Mouse (Mus musculus) neural tube, embryonic 11.5 days (tissue): ENCODE results near the gene Npy4r. TPM values are rescaled to one million over a fixed set of nuclear protein-coding genes. Genes with fewer than 3 reads are reported as not detected.

Experiments
- ATAC-seq: fragments of 200-750 bp; cut with Nextera tagmentation; 2 replicates; pipeline ENCODE4 v1.8.0; 2017; ENCODE audit warnings: moderate number of reproducible peaks, mild to moderate bottlenecking, moderate TSS enrichment, moderate library complexity; ENCODE audit not compliant: insufficient read depth, low FRiP score, low TSS enrichment
- DNase-seq: peaks from one replicate; pipeline ENCODE4 v3.0.0-alpha.2; 2015; ENCODE audit warnings: low spot score
- H3K27ac ChIP-seq: fragments of 300-500 bp; sonication (generic); 2 replicates; pipeline ENCODE4 v1.5.1; 2014; ENCODE audit warnings: low read depth, mild to moderate bottlenecking, low read length
- H3K27me3 ChIP-seq: fragments of 300-500 bp; sonication (generic); 2 replicates; pipeline ENCODE4 v1.6.1; 2014; ENCODE audit warnings: mild to moderate bottlenecking, low read length, mixed read lengths; ENCODE audit not compliant: control insufficient read depth, insufficient read depth
- H3K36me3 ChIP-seq: fragments of 300-500 bp; sonication (generic); 2 replicates; pipeline ENCODE4 v1.6.1; 2014; ENCODE audit warnings: mild to moderate bottlenecking, low read length, moderate library complexity, mixed read lengths; ENCODE audit not compliant: control insufficient read depth, insufficient read depth
- H3K4me1 ChIP-seq: fragments of 300-500 bp; sonication (generic); 2 replicates; pipeline ENCODE4 v1.6.1; 2014; ENCODE audit warnings: low read length, mixed read lengths; ENCODE audit not compliant: control insufficient read depth, insufficient read depth
- H3K4me2 ChIP-seq: fragments of 300-500 bp; sonication (generic); 2 replicates; pipeline ENCODE4 v1.6.1; 2014; ENCODE audit warnings: low read depth, mild to moderate bottlenecking, moderate library complexity
- H3K4me3 ChIP-seq: fragments of 300-500 bp; sonication (generic); 2 replicates; pipeline ENCODE4 v1.5.1; 2014; ENCODE audit warnings: low read depth, low read length
- H3K9ac ChIP-seq: fragments of 300-500 bp; sonication (generic); 2 replicates; pipeline ENCODE4 v1.6.1; 2014; ENCODE audit warnings: mild to moderate bottlenecking, low read length
- H3K9me3 ChIP-seq: fragments of 300-500 bp; sonication (generic); 2 replicates; pipeline ENCODE4 v1.6.1; 2016; ENCODE audit warnings: low read length; ENCODE audit not compliant: control insufficient read depth
- WGBS: fragments of 180-500 bp; shearing (Covaris S2); extraction: QIAGEN DNeasy Blood & Tissue Kit; methylation state at CpG from one replicate; pipeline ENCODE4 v1.1.7; 2014; 5-methylcytosine and 5-hydroxymethylcytosine counted together
- polyA plus RNA-seq: library from polyadenylated mRNA; unstranded; fragments of >200 nt; fragmentation: Nextera tagmentation; extraction: Ambion mirVana; gene quantifications from 2 replicates; pipeline ENCODE4 v1.2.1, GENCODE M21; 2014

Npy4r gene
- polyA plus RNA-seq, 1 experiment from 2014 or later = not detected

- Histone ChIP-seq H3K9ac (no peak overlapping the region), H3K36me3 (no peaks in the 10 kb centered on the region), H3K4me1 (no peaks in the 10 kb centered on the region), H3K4me2 (no peak overlapping the region), H3K4me3 (no peak overlapping the region), H3K9me3 (no peaks in the 10 kb centered on the region), H3K27ac (no peak overlapping the region), H3K27me3 (no peaks in the 10 kb centered on the region)
- 81% methylated on average over 3 of the region's 3 CpGs for WGBS
- DNase-seq = no peak
- ATAC-seq = no peak
These were observed 48.4 kb downstream of the Npy4r start for GRCm38 (mm10) chr14:34103855-34104254.

GRCm38 (mm10) chr14:34102601-34103000, 49.7 kb downstream of the Npy4r start, which contains the start of gene A630023A22Rik:
Gene A630023A22Rik (minus strand): TSS chr14:34102754.
- no peaks in the 10 kb centered on the region for H3K27me3 ChIP-seq
- no peak for DNase-seq

GRCm38 (mm10) chr14:34096161-34096560, 56.1 kb downstream of the Npy4r start:
- Histone ChIP-seq H3K4me3 (no peak overlapping the region), H3K36me3 (no peaks in the 10 kb centered on the region), H3K4me1 (no peaks in the 10 kb centered on the region), H3K9ac (no peak overlapping the region), H3K27me3 (no peaks in the 10 kb centered on the region), H3K27ac (no peak overlapping the region), H3K9me3 (no peaks in the 10 kb centered on the region), H3K4me2 (no peak overlapping the region)
- DNase-seq (no peak), ATAC-seq (no peak)
- WGBS = 89% methylated on average over 5 of the region's 5 CpGs

More at GRCm38 (mm10) chr14:34102601-34103000, 49.7 kb downstream of the Npy4r start, which contains the start of gene A630023A22Rik:
- no peaks in the 10 kb centered on the region for H3K36me3 ChIP-seq
- no peak within 1 kb of the TSS for H3K9ac ChIP-seq
- no peaks in the 10 kb centered on the region for H3K9me3 ChIP-seq
- no peak for ATAC-seq
- no peak within 1 kb of the TSS for H3K4me3 ChIP-seq
- H3K27ac ChIP-seq = no peak within 1 kb of the TSS
- H3K4me2 ChIP-seq = no peak within 1 kb of the TSS
- H3K4me1 ChIP-seq = no peaks in the 10 kb centered on the region
- 80% methylated on average over 5 of the region's 5 CpGs for WGBS

Other genes with a start within 250 kb of the Npy4r start
- gene Gdf10, start 228.9 kb downstream of the Npy4r start, polyA plus RNA-seq = 20.3 and 20.9 TPM in 2 replicates
- 0.08 TPM in 1 of 2 replicates, not detected in the other for gene Gdf2, start 211.4 kb downstream of the Npy4r start, polyA plus RNA-seq
- gene Rbp3, start 198.5 kb downstream of the Npy4r start, polyA plus RNA-seq = not detected in 2 replicates
- gene Zfp488, start 173.7 kb downstream of the Npy4r start, polyA plus RNA-seq = 0.47 and 0.84 TPM in 2 replicates
- gene Gm30083, start 137.3 kb downstream of the Npy4r start, polyA plus RNA-seq = not detected in 2 replicates
- not detected in 2 replicates for gene Gm5460, start 135.7 kb downstream of the Npy4r start, polyA plus RNA-seq
- not detected in 2 replicates for gene Antxrl, start 99.8 kb downstream of the Npy4r start, polyA plus RNA-seq
- gene Anxa8, start 66.5 kb downstream of the Npy4r start, polyA plus RNA-seq = 0.64 and 0.78 TPM in 2 replicates
- not detected in 2 replicates for gene A630023A22Rik, start 49.7 kb downstream of the Npy4r start, polyA plus RNA-seq
- gene Gprin2, start 49.2 kb upstream of the Npy4r start, polyA plus RNA-seq = 0.54 and 1.1 TPM in 2 replicates
- 0.12 and 0.16 TPM in 2 replicates for gene Syt15, start 67.1 kb upstream of the Npy4r start, polyA plus RNA-seq
- gene Shld2, start 158.0 kb upstream of the Npy4r start, polyA plus RNA-seq = 7.7 and 8.8 TPM in 2 replicates
- 96.0 and 97.3 TPM in 2 replicates for gene Glud1, start 158.2 kb upstream of the Npy4r start, polyA plus RNA-seq
- gene Fam25c, start 202.9 kb upstream of the Npy4r start, polyA plus RNA-seq = not detected in 2 replicates
- gene Sncg, start 222.3 kb upstream of the Npy4r start, polyA plus RNA-seq = 269 and 295 TPM in 2 replicates
- gene Mmrn2, start 223.0 kb upstream of the Npy4r start, polyA plus RNA-seq = 7.3 and 8.3 TPM in 2 replicates